Mouse (Mus musculus): Measurements from ENCODE around the gene Apoo.
"Not testable (repeated sequence)": the region's sequence is repeated elsewhere in the genome, so short reads cannot be mapped to it uniquely, and the experiment has no call there.

GRCm38 (mm10) chrX:94461513-94461912, 94.6 kb downstream of the Apoo start:
- not testable (repeated sequence) for TF ChIP-seq CTCF (conservative IDR thresholded peaks at IDR 0.05; ENCODE audit: insufficient read depth, insufficient read length, low read depth, low read length); POLR2A (IDR thresholded peaks at IDR 0.05; ENCODE audit: low read depth, low read length)

Data from kidney, adult 2 months (tissue).